ENCODE assay signal across 9 mouse cellular contexts in the genomic region with DNA sequence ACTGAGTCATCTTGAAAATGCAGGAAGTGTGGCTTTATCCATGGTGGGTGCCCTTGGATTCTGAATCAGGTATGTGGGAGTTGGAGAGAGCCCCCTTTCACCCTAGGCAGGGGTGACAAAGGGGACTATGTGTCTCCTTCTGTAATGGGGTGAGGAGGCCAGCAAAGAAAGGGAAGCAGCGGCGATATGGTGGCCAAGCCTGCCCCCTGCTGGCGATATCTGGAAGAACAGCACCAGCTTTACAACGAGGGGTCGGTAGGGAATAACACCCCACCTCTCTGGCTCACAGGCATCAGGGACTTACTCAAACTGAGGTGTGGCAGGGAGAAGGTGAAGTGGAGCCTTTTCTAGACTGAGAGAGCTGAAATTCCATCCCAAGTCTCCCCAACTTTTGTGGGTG.
DNase-seq lines count a peak whose midpoint lies in the region; ATAC-seq and TF ChIP-seq lines count a peak whose summit lies in the region.
"Had no signal": no experiment of that assay in that cellular context is flagged by ENCODE, and none has a peak within 500 bp of the region (broad histone marks: within the 10 kb centered on the region; RNA-seq: fewer than 3 reads in every experiment).

No protein-coding gene starts in this region.

- no peaks in the 10 kb centered on the region for H3K36me3 ChIP-seq in intestine, postnatal 0 days (ENCODE audit: control insufficient read depth, insufficient read depth)
- no peaks in the 10 kb centered on the region for H3K36me3 ChIP-seq in intestine, embryonic 15.5 days
- H3K36me3 ChIP-seq in hindbrain, embryonic 13.5 days = no peaks in the 10 kb centered on the region
- H3K36me3 ChIP-seq: liver, embryonic 15.5 days had no signal

- no peaks in the 10 kb centered on the region for H3K9me3 ChIP-seq in intestine, postnatal 0 days (ENCODE audit: control insufficient read depth)
- H3K9me3 ChIP-seq in intestine, embryonic 15.5 days = no peaks in the 10 kb centered on the region
- no peaks in the 10 kb centered on the region for H3K9me3 ChIP-seq in hindbrain, embryonic 13.5 days

- peak; percentile 73 for DNase-seq in ZHBTc4 (ENCODE audit: low read depth, low spot score)
- DNase-seq in embryo, embryonic 11 days = peak; percentile 72
- DNase-seq in lung, adult 2 months = peak; percentile 51
- peak; percentile 67 to 68 for DNase-seq in thymus, postnatal 36 days

- under 1% methylated on average over 5 of the region's 5 CpGs for WGBS in intestine, postnatal 0 days
- 0% methylated on average over 5 of the region's 5 CpGs for WGBS in intestine, embryonic 15.5 days
- WGBS in hindbrain, embryonic 13.5 days = 0% methylated on average over 5 of the region's 5 CpGs
- 0% methylated on average over 5 of the region's 5 CpGs for WGBS in lung, adult 2 months

- no peak overlapping the region for H3K27ac ChIP-seq in intestine, postnatal 0 days (ENCODE audit: low read depth, low read length)
- H3K27ac ChIP-seq in intestine, embryonic 15.5 days = no peak overlapping the region
- peak overlapping the region; percentile 92 for H3K27ac ChIP-seq in hindbrain, embryonic 13.5 days
- H3K27ac ChIP-seq: liver, embryonic 15.5 days had no signal

- H3K27me3 ChIP-seq in intestine, postnatal 0 days (replicated peaks; ENCODE audit: control insufficient read depth, insufficient read depth, low read length) = peaks cover 49% of the 10 kb centered on the region
- H3K27me3 ChIP-seq in intestine, embryonic 15.5 days (replicated peaks) = peaks cover 43% of the 10 kb centered on the region
- H3K27me3 ChIP-seq in hindbrain, embryonic 13.5 days = peaks cover 26% of the 10 kb centered on the region

- no peak for TF ChIP-seq POLR2A in lung, adult 2 months (IDR thresholded peaks at IDR 0.05; ENCODE audit: borderline replicate concordance, extremely low read depth, low read depth, low read length)

- no peak overlapping the region for H3K4me3 ChIP-seq in intestine, postnatal 0 days (ENCODE audit: low read depth, low read length)
- H3K4me3 ChIP-seq in intestine, embryonic 15.5 days (replicated peaks) = no peak overlapping the region
- peak overlapping the region; percentile 71 for H3K4me3 ChIP-seq in hindbrain, embryonic 13.5 days
- no peak overlapping the region for H3K4me3 ChIP-seq in lung, adult 2 months (replicated peaks; ENCODE audit: extremely low read depth, low read depth, low read length)
- H3K4me3 ChIP-seq: liver, embryonic 15.5 days had no signal

- peak; percentile 94 for TF ChIP-seq CTCF in intestine, postnatal 0 days (IDR thresholded peaks at IDR 0.05; ENCODE audit: low read depth)
- peak; percentile 93 for TF ChIP-seq CTCF in lung, adult 2 months (IDR thresholded peaks at IDR 0.05; ENCODE audit: insufficient read depth, low read length)

- no peak overlapping the region for H3K9ac ChIP-seq in intestine, postnatal 0 days (ENCODE audit: low read depth, low read length)
- H3K9ac ChIP-seq in intestine, embryonic 15.5 days = no peak overlapping the region
- 0 out of 2 replicates have a peak overlapping the region, but pooled peaks have one; percentile 87 for H3K9ac ChIP-seq in hindbrain, embryonic 13.5 days
- H3K9ac ChIP-seq: liver, embryonic 15.5 days had no signal

- no peak overlapping the region for H3K4me2 ChIP-seq in intestine, postnatal 0 days (replicated peaks; ENCODE audit: low read depth)
- no peak overlapping the region for H3K4me2 ChIP-seq in intestine, embryonic 15.5 days (replicated peaks)
- peak overlapping the region; percentile 95 for H3K4me2 ChIP-seq in hindbrain, embryonic 13.5 days
- H3K4me2 ChIP-seq: liver, embryonic 15.5 days had no signal

- no peak for ATAC-seq in intestine, postnatal 0 days
- ATAC-seq in intestine, embryonic 15.5 days = no peak
- no peak for ATAC-seq in hindbrain, embryonic 13.5 days (ENCODE audit: low FRiP score)
- ATAC-seq in neutrophil, adult 5-6 weeks (ENCODE audit: extremely low read depth, insufficient number of reproducible peaks, low FRiP score, poor library complexity, severe bottlenecking) = peak; percentile 33; the same call in 1 of the 2 replicates

- no peaks in the 10 kb centered on the region; the same call in 1 of the 2 replicates for H3K4me1 ChIP-seq in intestine, postnatal 0 days (replicated peaks; ENCODE audit: control insufficient read depth, insufficient read depth, low read length)
- H3K4me1 ChIP-seq in intestine, embryonic 15.5 days (replicated peaks) = peaks cover 17% of the 10 kb centered on the region
- H3K4me1 ChIP-seq in hindbrain, embryonic 13.5 days (replicated peaks) = peaks cover 81% of the 10 kb centered on the region
- H3K4me1 ChIP-seq in lung, adult 2 months (ENCODE audit: control insufficient read depth, insufficient read depth, low read length) = peaks cover 10% of the 10 kb centered on the region
